Mouse (Mus musculus) kidney, adult 2 months (tissue): ENCODE data around the gene Kdm5b.

Source experiments
- CTCF ChIP-seq: fragments of 200-500 bp; conservative IDR thresholded peaks from 2 replicates; pipeline ENCODE4 v1.5.1; 2011; ENCODE audit warnings: low read depth, mild to moderate bottlenecking, control low read depth, low read length, moderate library complexity, mixed read lengths; ENCODE audit not compliant: insufficient read depth, insufficient read length
- POLR2A ChIP-seq: fragments of 200-500 bp; IDR thresholded peaks from one replicate; pipeline ENCODE4 v1.6.1; 2011; ENCODE audit warnings: low read depth, low read length, control low read depth

DNA sequence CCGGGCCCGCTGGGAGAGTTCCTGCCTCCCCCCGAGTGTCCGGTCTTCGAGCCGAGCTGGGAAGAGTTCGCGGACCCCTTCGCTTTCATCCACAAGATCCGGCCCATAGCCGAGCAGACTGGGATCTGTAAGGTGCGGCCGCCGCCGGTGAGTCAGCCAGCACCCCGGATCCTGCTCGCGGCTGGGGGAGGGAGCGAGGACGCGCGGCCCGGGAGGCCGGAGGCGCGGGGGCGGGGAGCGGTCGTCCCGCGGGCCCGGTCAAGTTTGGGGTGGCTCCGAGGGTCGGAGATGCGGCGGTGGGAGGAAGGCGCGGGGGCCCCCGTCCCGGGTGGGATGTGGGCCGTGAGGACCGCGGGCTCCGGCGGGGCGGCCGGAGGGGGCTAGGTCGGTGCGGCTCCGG, 425 bp downstream of the Kdm5b start:
- TF ChIP-seq POLR2A (no peak), CTCF (no peak)
